Mouse (Mus musculus): ENCODE results near the gene Il4i1.

The Il4i1 gene

DNA sequence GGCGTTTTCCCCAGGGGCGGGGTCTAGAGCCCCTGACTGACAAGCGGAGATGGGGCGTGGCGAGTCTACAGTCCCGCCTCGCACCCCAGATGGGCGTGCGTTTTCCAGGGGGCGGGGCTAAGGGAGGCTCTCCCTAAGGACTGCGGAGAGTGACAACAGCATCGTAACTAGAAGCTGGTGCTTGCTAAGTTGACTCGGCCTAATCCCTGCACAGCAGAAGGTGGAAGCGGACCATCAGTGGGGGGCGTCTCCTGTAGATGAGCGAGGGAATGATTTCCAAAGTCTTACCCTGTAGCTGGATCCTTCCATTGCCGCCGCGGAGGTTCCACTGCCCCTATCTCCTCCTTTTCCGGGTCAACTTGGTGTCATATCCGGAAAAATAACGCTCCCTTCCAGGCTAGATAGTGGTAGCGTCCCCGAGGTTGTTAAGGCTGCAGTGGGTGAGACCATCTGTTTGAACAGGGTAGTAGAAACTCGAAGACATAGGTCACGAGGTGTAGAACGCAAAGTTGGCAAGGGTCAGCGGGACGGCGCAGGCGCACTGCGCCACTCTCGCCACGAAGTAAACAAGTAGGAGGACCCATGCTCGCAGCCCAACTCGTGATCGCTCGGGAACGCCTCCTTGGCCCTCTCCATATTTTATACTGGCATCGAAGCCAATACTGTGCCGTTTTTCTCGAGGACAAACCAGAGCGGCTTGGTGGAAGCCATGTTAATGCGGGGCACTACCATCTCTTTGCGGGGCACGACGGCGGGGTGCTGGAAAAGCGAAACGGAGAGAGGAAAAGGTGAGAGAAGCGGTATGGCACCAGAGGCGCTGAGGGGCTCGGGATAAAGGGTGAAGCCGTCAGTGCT lies 32.6 kb downstream of the Il4i1 start, which contains the start of the genes Akt1s1 and Tbc1d17:
Akt1s1 (plus strand) TSS at position 431 of the 855 bp plus-strand sequence.
Tbc1d17 (minus strand) TSS at position 519 of the 855 bp plus-strand sequence.
- WGBS = under 1% methylated on average over 54 of the region's 54 CpGs

DNA sequence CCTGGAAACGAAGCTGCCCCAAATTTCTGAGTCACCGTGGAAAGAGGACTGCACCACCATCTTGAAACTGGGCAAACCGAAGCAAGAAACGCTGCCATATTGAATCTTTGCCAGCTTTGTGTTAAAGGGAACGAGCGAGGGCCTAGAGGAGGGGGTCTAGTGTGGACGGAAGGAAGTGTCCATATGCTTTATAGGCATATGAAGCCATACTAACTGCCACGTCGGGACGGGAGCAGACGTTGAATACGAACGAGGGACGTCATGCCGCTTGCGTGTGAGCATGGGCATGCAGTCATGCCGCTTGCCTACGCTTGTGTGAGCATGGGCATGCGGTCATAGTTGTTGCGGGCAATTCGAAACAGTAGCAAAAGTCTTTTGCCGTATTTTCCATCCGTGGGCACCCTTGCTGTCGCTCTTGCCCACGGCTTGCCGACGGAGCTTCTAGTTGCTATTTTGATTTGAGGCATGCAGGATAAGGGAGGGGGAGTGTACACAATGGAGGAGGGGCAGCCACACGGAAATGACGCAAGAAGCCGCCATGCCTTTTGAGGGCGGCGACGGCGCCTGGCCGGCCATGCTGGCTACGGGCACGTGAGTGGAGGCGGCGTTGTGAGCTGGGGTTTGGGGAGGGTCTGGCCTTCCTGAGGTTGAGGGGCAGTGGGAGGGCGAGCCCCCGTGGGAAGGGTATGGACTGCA lies 33.4 kb downstream of the Il4i1 start:
- under 1% methylated on average over 41 of the region's 41 CpGs for WGBS

DNA sequence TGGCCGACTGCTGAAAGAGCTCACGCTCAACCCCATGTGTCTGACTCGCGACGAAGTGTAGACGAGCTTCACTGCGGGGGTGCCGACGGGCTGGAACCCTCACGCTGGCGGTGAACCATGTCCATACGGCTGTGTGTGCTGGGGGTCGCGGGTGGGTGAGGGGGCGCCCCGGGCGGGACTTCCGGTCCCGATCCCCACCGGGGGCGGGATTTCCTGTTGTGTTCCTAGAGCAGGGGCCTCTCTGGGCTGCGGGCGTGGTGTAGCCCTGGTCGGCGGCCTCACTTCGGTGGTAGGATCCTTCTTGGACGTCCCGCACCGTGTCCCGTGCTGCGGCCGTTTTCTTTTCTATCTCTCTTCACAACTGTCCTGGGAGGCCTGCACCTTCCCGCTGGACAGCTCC lies 34.0 kb downstream of the Il4i1 start:
- under 1% methylated on average over 33 of the region's 33 CpGs for WGBS

DNA sequence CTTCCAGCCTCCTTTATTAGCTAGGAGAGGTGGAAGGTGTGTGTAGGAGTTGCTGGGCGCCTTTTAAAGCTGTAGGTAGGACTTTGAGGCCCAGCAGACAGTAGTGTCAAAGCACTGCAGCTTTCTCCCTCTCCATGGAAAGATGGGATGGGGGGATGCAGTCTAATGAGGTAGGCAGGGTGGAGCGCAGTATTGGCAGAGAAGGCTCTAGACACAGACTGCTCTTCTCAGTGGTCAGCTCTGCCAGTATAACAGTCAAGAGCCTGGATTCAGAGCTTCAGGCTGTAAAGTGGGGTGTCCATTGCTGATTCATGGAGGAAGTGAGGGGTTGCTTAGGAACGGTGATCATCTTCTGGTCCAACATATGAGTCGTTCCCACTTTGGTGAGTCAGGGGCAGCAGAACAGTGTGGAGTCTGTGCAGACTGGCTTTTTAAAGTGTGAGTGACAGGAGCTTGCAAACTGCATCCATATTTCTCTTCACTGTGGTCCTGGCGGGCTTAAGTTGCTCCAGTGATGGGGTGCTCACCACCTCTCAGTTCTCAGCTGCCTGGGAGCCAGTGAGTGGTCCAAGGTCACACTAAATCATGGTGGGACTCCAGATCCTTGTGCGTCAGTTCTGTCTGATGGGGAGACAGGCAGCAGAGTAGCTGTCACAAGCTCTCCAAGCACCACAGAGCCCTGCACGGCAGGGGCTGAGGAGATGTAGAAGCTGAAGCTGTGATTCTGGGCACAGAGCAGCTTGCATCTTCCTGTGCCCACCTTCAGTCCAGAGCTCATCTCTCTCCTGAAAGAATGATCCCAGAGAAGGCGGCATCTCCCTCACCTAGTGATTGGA lies 34.8 kb downstream of the Il4i1 start:
- WGBS = 46% methylated on average over 8 of the region's 8 CpGs

DNA sequence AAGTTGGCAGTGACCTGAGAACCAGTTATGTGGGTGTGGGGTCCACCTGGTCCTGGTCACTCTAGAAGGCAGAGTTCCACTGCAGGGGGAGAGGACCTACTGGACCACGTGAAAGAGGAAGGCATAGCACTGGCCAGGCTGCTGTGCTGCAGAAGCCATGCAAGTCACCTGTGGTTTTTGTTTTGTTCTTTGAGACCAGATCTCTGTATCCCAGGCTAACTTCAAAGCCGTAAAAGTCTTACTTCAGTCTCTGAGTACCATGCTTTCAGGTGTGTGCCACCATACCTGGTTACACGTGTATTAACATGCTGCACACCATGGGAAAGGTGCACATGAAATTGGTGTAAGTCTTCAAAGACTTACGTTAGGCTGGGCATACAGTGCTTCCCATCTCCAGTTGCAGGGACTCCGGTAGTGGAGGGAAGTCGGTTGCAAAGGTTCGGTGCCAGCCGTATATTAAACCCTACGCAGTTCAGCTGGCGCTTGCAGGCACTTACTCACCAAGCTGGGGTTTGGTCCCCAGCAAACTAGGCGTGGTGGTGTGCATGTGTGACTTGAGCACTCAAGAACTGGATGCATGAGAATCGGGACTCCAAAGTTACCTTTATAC lies 35.5 kb downstream of the Il4i1 start:
- 91% methylated on average over 12 of the region's 12 CpGs for WGBS

DNA sequence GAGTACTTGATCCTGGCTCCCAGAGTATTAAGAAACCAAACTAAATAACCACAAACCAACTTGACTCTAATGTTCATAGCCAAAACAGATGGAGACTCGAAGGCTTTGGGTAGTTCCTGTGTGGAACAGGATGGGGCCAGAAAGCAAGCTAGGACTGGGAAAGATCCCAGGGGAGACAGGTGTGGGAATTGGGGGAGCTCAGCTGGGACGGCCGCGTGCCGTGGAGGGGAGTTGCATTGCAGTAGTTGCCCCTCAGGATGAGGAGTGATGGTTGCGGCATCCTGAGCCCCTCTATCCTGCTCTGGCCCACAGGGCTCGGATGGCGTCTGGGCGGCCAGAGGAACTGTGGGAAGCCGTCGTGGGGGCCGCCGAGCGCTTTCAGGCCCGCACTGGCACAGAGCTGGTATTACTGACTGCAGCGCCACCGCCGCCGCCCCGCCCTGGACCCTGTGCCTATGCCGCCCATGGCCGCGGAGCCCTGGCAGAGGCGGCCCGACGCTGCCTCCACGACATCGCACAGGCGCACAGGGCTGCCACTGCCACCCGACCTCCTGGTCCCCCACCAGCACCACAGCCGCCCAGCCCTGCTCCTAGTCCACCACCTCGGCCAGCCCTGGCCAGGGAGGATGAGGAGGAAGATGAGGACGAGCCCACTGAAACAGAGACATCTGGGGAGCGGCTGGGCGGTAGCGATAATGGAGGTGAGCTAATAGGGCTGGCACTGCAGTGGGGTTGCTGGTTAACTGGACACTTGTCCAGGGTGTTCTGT lies 36.3 kb downstream of the Il4i1 start:
- WGBS = 90% methylated on average over 36 of the region's 36 CpGs

DNA sequence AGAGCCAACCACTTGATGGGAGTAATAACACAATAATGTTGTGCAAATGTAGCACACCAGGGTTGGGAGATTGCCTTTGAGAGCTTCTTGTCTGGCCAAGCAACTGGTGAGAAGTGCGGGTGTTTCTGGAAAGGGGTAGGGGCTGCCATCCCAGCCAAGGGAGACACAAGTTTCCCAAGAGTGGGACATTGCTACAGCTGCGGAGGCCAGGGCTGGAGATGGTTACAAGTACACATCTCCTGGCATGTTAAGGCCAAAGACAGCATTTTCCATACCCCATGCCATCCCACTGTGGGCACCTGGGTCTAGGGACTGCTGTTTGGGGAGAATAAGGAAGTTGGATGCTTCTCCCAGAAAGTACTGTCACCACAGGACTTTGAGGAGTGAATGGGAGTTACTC lies 36.9 kb downstream of the Il4i1 start:
- 91% methylated on average over 2 of the region's 2 CpGs for WGBS

DNA sequence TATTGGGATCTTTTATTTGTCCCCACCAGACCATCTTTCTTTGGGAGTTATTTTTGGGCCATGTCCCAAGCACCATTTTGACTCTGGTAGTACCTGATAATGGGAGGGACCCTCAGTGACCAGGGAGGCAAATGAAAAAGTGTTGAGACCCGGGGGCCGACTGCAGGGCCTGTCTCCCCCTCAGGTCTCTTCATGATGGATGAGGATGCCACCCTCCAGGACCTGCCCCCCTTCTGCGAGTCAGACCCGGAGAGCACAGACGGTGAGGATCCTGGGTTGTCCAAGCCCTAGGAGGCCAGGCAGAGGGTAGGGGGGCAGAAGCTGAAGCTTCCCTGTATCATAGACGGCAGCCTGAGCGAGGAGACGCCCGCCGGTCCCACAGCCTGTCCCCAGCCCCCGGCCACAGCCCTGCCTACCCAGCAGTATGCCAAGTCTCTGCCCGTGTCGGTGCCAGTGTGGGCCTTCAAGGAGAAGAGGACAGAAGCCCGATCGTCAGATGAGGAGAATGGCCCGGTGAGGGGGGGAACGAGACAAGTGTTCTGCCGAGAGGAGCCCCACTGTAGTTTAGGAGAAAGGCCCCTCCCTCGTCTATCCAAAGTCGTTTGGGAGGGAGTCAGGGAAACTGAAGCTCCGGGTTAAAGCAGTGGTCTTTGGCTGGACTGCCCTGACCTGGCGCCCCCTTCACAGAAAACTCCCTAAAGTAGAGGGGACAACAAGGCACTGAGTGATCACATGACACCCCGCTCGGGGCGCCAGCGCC lies 37.6 kb downstream of the Il4i1 start:
- WGBS = 35% methylated on average over 26 of the region's 26 CpGs

DNA sequence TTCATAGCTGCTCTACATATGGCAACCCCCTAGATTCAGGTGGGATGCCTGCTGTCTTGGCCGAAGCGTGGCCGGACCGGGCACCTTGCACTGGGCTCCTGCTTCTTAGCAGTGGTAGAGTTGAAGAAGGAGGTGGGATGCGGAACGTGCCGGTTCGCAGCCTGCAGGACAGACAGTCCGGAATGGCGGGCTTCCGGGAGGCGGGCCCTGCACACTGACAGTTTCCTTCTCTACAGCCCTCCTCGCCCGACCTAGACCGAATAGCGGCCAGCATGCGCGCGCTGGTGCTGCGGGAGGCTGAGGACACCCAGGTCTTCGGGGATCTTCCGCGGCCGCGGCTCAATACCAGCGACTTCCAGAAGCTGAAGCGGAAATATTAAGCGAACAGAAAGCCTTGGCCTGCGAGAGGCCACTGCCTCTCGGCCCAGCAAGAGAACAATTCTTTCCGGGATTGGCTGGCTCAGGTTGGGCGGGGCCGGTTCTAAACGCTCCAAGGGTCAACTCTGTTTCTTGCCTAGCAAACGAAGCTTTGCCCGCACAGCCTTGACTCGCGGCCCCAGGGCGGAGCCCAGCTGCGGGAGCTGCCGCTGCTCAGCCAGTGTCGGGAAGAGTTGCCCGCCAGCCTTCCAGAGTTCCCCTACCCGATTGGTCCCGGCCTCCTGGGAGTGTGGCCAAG lies 38.3 kb downstream of the Il4i1 start:
- WGBS = 11% methylated on average over 45 of the region's 45 CpGs

DNA sequence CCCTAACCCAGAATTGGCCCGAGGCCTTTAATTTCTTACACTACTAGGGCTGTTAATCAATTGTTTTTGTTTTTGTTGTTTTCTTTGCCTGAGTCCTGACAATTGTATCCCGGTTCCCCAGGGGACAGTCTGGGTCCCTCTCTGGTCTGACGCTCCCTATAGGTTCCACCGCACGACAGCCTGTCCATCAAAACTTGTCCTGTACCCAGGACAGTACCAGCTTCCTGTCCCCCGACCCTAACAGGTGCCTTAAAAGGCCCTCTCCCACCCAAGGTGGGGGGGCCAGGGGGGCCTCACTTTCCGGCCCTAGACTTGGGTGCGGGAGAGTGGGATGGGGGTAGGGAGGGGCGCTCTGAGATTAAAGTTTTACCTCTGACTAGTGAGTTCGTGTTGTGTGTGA lies 38.8 kb downstream of the Il4i1 start:
- WGBS = 24% methylated on average over 10 of the region's 10 CpGs

DNA sequence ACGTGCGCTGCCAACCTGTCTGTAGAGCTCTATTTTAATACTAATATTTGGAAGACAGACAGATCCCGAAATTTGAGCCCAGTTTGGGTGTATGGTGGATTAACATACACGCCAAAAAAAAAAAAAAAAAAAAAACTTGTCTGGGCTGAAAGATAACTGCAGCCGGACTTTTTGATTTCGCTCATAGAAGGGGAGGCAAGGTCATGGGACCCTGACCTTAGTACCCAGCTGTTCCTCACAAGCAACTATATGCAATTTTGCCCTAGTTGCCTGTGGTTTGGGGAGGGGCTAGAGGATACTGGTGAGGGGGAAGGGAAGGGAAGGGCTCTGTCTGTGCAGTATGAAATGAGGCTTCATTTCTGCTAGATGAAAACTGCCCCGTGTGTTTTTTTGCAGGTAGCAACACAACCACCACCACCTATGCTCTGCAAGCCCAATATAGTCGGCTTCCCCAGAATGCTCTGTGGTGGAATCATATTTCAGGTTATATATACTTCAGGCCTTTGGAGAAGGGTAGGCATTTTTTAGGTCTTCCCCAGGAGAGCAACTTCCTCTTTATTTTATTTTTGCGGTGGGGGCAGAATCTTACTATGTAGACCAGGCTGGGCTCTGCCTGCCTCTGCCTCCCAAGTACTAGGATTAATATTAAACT lies 40.2 kb downstream of the Il4i1 start:
- WGBS = 61% methylated on average over 9 of the region's 9 CpGs

DNA sequence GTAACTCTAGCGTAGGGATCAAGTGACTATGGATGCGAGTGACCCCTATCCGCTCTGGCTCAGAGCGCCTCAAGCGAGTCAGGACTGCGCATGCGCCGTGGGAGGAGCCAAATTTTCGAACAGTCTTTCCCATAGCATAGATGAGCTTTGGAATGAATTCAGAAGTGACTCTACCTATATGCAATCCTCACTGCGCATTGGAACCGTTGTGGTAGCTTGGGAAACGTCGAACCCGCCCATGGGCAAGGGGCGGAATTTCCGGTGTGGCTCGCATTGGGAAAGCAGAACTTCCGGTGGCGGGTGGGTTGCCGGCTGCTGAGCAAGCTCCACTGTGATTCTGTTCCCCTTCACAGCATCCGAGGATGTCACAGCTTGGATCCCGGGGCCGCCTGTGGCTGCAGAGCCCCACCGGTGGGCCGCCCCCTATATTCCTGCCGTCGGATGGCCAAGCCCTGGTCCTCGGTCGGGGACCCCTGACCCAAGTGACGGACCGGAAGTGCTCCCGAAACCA lies 40.9 kb downstream of the Il4i1 start, which contains the start of gene Pnkp:
Pnkp (plus strand) TSS at position 98 of the 511 bp plus-strand sequence.
- WGBS = under 1% methylated on average over 32 of the region's 32 CpGs

DNA sequence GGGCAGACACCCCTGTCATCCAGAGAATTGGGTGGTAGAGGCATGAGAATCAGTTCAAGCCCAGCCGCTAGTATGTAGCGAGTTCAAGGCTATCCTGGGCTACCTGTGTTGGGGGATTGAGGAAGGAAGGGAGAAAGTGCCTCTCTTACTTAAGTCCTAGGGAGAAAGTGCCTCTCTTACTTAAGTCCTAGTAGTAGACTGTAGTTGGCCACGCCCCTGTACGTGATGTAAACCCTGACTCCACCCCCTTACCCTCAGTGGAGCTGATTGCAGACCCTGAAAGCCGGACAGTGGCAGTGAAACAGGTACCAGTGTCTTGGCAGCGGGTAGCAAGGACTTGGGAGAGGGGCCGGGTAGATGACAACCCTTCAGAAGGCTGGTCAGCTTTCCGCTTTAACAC lies 41.7 kb downstream of the Il4i1 start:
- WGBS = 22% methylated on average over 8 of the region's 8 CpGs

DNA sequence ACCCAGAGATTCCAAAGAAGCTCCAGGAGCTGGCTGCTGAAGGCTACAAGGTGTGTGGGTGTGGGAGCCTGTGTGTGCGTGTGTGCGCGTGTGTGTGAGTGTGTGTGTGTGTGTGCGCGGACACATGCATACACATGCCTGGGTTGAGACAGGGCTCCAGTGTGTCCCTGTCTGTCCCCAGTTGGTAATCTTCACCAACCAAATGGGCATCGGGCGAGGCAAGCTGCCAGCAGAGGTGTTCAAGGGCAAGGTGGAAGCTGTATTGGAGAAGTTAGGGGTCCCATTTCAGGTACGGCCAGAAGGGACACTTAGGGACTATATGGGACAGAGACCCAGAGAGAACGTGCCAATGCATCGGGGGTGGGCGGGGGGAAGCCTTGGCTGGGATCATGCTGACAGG lies 43.7 kb downstream of the Il4i1 start:
- 83% methylated on average over 11 of the region's 11 CpGs for WGBS

DNA sequence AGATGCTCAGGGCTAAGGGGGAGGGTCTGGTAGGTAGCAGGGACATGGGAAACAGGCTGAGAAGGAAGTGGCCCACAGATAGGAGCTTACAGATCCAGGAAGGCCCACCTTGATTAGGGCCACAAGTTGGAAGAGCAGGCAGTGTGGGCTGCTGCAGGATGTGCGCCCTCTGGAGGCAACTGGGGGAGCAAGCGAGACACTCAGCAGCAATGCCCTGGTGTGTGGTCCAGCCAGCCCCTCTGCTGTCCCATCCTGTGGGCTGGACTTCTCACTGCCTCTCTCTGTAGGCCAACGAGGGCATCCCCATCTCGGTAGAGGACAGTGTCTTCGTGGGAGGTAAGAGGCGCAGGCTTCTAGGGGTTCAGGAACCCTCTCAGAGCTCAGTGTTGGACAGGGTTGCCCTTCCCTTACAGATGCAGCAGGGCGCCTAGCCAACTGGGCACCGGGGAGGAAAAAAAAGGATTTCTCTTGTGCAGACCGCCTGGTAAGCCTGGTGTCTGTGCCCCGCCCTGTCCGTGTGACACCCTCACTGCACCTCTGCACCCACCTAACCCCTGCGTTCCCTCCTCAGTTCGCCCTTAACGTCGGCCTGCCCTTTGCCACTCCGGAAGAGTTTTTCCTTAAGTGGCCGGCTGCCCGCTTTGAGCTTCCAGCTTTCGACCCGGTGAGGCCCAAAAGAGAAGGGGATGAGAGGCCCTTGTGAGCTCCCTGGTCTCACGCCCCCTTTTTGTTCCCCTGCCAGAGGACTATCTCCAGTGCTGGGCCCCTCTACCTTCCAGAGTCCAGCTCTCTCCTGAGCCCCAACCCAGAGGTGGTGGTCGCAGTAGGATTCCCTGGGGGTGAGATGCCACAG lies 44.6 kb downstream of the Il4i1 start:
- WGBS = 40% methylated on average over 22 of the region's 22 CpGs

DNA sequence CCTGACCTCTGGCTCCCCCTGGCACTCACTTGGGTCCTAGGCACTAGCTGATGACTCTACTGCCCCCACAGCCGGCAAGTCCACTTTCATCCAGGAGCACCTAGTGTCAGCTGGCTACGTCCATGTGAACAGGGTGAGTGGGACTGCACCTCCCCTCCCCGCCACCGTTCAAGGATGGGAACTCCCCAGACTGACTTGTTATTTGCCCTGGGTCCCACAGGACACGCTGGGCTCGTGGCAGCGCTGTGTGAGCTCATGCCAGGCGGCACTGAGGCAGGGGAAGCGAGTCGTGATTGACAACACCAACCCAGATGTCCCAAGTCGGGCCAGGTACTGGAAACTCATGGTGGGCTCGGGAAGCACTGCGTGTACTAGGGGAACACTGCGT lies 45.2 kb downstream of the Il4i1 start:
- 74% methylated on average over 14 of the region's 14 CpGs for WGBS

DNA sequence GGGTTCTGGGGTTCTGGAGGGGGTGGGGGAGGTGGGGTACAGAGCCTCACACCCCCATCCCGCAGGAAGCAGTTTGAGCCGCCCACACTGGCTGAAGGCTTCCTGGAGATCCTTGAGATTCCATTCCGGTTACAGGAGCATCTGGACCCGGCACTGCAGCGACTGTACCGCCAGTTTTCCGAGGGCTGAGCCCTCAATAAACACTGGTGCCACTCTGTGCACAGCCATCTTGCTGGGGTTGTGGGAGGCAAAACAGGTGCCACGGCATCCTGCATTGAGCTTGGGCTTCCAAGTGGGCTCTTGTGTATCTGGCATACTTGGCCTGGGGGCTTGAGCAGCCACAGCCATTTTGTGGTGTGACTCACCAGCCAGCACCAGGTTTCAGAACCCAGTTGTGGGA lies 46.2 kb downstream of the Il4i1 start:
- WGBS = 35% methylated on average over 8 of the region's 8 CpGs

DNA sequence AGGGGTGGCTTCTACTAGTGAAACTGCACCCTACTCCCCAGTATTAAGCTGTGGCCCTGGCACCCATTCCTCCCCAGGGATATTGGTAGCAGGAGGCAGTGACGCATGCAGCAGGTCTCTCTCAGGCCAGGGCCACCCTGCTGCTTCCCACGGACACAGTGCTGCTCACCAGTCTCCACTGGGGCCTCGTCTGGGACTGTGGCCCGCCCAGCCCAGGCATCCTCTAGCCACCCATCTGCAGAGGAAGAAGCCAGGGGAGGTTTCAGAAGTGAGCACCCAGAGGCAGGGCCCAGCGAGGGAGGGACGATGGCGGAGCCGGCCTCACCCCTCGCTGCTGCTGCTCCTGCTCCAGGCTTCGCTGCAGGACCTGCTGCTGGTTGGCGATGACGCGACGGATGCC lies 47.0 kb downstream of the Il4i1 start:
- 80% methylated on average over 14 of the region's 14 CpGs for WGBS

Data from cerebral cortex, adult 2 months (tissue).